8 mouse cellular contexts compared by ENCODE assay signal in genomic region chr13:80901432-80901831, GRCm38 (mm10).
"Had no signal": no experiment of that assay in that cellular context is flagged by ENCODE, and none has a peak within 500 bp of the region (broad histone marks: within the 10 kb centered on the region; RNA-seq: fewer than 3 reads in every experiment).

No protein-coding gene starts in this region.

- DNase-seq: kidney, postnatal 10 days; kidney, postnatal 4 days; left cerebral cortex, postnatal 4 days; lung, adult 18-20 months; lung, postnatal 36 days; spleen, adult 18-20 months; thymus, adult 18-20 months; thymus, postnatal 14 days had no signal
